Mouse (Mus musculus) cerebellum, postnatal 25 days (tissue): ENCODE measurements at regions not wholly inside any gene's neighbourhood (a gene's known extent, or its start where the extent isn't known, plus 50 kb on each side); places are given as distances from the start of the nearest gene placed in this dataset.

Source experiments
- DNase-seq, 2 experiments: peaks; one replicate each; pipeline ENCODE4 v3.0.0; 2021; ENCODE audit warnings: mixed read lengths in 2 of 2

GRCm38 (mm10) chr13:80420341-80420740, 462.8 kb upstream of the Arrdc3 start:
- DNase-seq, result no peak
